Mouse (Mus musculus) gastrocnemius, postnatal 36 days (tissue): ENCODE data around the gene Mrpl53. TPM values are rescaled to one million over a fixed set of nuclear protein-coding genes. Genes with fewer than 3 reads are reported as not detected.
A peak's percentile ranks its signal among the peaks of the same experiment; 100 is the strongest.

ENCODE experiments used
- DNase-seq, 2 experiments: peaks; one replicate each; pipeline ENCODE4 v3.0.0; 2022
- intact Hi-C: fragments of 180-260 bp; cut with DNase I; formaldehyde crosslinking; loops from one replicate; pipeline ENCODE4 v1.15.1; 2025
- total RNA-seq, 2 experiments: library from RNA; stranded (reverse); gene quantifications; 2 replicates each; pipeline ENCODE4 v1.2.3; 2021

Gene Mrpl53
- total RNA-seq, 2 experiments from 2014 or later, result 91.0 to 103 TPM

DNA sequence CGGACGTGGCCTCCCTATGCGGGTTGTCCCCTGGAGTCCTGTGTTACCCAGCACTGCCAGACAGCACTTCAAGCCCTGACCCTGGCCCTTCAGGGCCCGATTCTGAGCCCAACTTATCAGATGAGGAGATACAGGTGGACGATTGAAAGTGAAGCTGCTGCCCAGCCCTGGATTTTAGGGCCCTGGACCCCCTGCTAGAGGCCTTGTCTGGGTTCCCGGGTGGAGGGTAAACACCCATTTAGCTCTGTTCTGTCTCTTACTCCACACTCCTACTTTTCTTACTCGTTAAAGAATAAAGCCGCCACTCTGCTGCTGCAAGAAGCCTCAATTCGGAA lies 20.9 kb upstream of the Mrpl53 start:
- DNase-seq, result no peak
- intact Hi-C loops, result no loop called here

DNA sequence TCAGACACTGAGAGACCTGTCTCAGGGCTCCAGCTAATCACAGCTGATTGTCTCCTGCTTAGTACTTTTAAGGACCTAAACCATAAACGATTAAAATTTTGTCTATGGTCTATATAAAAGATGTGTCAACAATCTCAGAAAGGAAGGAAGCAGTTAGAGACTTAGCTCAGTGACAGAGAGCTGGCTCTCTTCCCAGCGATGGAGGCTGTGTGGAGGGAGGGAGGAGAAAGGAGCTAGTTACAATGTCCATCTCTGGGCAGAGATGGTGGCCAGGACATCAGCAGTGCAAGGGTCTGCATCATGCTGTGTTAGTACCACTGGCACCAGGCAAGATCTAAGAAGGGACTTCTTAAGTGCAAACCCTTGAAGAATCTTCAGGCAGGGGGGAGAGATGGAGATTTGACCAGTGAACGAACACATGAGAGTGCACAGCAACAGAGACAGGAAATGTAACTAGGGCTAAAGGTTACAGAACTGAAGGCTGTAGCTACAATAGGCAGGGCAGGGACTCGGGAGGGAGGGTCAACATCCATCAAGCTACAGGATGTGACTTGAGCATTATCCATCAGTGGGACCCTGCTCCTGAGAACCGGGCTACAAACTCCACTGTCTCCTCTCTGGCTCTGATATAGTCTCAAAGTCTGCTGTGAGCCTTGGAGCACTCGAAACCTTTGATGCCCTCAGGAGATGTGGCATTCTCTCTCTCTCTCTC lies 16.3 kb upstream of the Mrpl53 start:
- no peak for DNase-seq
- intact Hi-C loops, result no loop called here

DNA sequence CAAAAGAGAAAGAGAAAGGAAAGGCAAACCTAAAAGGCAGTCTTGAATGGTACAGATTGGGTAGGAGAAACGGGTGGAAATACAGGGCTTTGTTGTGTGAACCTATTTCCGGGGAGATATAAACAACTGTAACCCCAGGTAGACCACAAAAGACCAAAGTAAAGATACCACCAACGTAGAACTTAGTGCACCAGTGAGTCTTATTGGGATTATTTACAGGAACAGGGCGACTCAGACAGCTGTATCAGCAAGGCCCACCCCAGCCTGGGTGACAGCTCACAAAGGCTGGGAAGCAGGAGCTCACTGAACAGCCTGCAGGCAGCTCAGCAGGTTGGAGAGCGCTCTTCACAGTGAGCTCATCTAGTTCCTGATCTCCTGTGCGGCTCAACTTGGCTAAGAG lies 12.9 kb upstream of the Mrpl53 start:
- DNase-seq, result no peak
- intact Hi-C loops, result no loop called here

DNA sequence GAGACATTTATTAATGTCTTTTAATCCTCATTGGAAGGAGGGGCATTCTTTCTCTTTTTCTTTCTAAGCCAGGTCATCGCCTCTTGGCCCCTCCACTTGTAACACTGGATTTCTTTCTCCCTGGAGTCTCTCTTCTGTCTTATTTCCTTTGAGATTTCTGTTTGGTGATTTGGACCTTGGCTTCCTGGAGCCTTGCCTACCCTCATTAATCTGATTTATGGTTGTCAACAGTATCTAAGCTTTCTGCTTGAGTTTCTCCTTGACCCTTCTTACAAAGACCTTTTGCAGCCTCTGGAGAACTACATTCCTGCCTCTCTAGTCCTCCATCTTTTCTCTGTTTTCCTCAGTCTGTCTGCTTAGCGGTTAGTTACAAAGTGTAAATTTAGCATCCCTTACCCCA lies 10.4 kb upstream of the Mrpl53 start:
- intact Hi-C loops, result no loop called here
- no peak for DNase-seq

DNA sequence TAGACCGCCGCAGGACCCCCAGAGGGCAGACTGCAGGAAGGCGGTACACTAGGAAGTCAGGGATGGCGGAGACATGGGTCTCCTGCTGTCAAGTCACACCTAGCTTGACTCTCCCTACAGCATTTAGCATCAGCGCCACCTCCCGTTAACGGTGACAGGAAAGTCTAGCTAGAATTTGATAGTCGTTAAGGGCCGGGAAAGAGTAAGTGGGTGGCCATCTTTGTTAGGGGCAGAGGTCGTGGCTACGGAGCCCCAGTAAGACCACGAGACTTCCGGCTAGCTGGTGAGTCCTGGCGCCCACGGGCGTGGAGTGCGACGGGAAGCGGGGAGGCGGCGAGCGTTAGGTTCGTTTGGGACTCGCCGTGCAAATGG lies 7.5 kb upstream of the Mrpl53 start, which contains the start of the genes Ccdc142 and Gm42688:
Ccdc142 (plus strand) TSS at position 286 of the 372 bp plus-strand sequence.
Gm42688 (plus strand) TSS at position 302 of the 372 bp plus-strand sequence.
- peak; percentile 81 to 83 for DNase-seq
- intact Hi-C loops, result loop anchor here (2.0 kb wide), 1 partner anchor 105 kb away; no protein-coding TSS in a partner anchor

DNA sequence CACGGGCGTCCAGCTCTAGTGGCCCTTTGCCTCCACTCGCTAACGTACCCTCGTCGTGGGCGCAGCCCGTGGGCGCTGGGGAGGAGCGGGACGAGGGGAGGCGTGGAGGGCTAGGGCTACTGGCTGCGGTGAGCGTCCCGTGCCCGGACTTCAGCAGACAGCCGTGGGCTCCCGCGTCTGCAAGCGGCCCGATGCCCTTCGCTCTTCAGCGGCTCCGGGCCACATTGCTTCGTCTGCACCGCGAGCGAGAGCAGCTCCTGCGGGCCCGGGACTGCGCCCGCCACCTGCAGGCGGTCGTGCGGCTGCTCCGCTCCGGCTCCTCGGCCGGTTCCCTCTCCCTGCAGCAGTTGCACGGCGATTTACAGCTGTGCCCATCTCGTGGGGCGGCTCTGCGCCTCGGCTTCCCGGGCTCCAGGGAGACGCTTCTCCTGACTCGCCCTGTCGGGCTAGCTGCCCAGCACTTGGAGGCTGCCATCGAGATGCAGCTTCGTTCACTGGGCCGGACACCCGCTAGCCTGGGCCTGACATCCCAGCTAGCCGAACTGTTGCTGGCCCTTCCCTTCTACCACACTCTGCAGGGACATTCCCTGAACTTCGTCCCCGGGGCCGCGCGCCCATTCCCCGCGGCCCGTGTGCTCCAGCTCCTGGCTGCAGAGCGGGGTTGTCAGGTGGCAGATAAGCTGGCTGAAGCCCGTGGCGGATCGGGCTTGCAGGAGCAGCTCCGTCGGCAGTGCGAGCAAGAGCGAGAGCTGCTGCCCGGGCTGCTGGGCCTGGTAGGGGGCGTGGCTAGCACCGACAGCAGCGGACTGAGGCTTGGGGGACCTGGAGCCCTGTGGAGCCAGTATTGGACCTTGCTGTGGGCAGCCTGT lies 6.9 kb upstream of the Mrpl53 start:
- intact Hi-C loops, result loop anchor here (2.0 kb wide), 1 partner anchor 105 kb away; no protein-coding TSS in a partner anchor
- DNase-seq, result peak; percentile 38 to 57

DNA sequence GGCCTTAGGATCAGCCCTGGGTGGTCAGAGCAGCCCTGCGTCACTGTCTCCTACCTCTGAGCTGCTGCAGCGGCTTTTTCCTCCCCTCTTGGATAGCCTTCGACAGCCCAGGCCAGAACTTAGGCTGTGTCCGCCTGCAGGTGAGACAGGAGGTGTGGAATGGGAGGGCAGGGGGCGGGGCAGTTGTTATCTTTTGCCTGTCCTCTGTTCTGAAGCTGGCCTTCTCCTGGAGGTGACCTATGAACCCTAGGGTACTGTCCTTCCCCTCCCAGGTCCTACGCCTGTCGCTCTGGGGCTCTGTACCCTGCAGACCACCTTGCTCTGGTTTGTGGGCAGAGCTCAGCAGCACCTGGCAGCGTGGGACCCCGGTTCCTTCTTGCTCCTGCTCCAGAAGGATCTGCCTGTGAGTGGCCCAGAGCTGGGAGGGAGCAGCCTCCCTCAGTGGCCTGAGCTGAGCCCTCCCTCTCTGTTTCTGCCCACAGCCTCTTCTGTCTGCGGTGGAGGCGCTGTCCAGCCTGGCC lies 5.7 kb upstream of the Mrpl53 start:
- intact Hi-C loops, result no loop called here
- no peak for DNase-seq

DNA sequence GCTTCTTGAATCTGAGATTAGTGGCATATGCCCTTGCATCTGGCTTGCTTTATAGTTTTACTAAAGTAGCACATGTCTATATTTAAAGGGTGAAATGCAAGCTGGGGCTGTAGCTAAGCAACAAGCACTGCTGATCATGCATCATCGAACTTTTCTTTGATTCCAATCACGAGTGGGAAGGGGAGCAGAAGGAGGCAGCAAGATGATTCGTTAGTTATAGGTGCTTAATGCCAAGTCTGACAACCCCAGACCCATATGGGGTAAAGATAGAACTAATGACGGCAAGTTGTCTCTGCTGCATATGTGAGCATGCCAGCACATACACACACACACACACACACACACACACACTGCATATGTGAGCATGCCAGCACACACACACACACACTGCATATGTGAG lies 4.7 kb upstream of the Mrpl53 start:
- DNase-seq, result no peak
- intact Hi-C loops, result no loop called here

DNA sequence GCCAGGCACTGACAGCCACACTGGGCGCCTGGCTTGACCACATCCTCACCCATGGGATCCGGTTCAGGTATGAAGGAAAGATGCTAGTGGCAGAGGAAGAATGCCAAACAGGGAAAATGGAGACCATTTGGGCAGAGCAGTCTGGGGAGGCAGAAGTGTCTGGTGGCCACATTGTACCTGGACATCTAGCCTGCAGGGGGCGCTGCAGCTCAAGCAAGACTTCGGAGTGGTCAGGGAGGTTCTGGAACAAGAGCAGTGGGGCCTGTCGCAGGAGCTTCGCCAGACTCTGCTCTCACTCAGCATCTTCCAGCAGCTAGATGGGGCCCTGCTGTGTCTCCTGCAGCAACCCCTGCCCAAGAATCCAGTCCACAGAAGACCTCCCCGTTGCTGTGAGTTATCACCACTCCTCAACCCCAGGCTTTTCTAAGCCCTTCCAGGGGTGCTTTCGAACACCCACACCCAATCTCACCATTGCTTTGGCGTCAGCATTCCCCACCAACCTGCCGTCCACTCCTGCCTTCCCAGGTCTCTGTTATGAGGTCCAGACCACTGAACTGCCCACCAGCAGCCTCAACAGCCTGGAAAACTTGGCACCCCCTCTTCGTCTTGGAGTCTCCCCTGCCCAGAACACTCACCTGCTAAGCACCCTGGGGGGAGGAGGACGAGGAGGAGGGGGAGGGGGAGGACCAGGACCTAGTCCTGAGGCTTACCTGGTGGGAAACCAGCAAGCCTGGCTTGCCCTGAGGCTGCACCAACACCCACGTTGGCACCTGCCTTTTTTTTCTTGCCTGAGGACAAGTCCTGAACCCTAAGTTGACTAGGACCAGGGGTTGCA lies 1.1 kb upstream of the Mrpl53 start:
- intact Hi-C loops, result no loop called here
- DNase-seq, result peak; percentile 70 to 72

DNA sequence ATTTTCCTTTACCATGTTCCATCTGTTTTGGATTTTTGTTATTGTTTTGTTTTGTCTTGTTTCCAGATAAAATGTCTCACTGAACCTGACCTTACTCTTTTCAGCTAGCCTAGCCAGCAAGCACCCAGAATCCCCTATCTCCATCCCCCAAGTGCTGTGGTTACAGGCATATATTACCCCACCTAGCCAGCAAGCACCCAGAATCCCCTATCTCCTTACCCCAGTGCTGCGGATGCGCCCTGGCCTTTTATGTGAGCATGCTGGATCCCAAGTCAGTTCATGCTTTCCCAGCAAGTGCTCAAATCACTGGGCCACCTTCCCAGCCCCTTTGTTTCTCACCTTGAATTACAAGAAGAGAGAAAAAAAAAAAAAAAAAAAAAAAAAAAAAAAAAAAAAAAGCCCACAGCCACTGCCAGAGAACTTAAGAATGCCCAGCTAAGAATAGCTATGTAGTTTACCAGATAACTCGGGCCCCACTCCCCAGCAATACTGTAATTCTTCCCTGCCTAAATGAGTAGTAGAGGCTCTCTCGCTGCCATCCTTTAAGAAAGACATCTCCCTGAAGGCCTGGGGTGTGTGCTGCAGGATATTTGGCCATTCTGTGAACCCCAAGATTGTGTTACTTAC lies 2.8 kb downstream of the Mrpl53 start:
- intact Hi-C loops, result no loop called here
- no peak for DNase-seq

DNA sequence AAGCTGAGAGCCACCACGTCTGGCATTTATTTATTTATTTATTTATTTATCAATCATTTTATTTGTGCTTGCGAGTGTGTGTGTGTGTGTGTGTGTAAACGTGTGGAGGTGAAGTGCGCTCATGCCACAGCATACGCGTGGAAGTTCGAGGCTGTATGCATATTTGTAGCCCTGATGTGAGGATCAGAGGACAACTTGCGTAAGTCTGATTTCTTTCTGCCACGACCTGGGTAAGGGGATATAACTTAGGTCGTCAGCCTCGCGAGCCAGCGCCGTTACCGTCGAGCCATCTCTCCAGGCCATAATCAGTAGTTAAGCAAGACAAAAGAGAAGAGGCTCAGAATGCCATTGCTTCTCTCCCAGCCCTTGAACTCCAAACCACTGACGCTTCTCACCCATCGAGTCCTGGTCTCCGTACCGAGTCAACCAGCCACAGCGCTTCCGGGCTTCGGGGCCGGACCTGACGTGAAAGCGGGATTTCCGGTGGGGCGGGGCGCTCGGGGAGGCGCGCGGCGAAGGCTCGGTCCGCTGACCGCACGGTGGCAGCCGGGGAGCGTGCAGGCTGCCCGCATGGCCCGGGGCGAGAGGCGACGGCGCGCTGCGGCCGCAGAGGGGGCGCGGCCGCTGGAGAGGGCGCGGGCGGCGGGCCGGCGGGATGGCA lies 6.3 kb downstream of the Mrpl53 start, which contains the start of gene Mogs:
Mogs (plus strand) TSS at position 486 of the 661 bp plus-strand sequence.
- DNase-seq, result peak; percentile 87 to 92
- intact Hi-C loops, result loop anchor here (2.0 kb wide), 1 partner anchor 46 kb away; no protein-coding TSS in a partner anchor

DNA sequence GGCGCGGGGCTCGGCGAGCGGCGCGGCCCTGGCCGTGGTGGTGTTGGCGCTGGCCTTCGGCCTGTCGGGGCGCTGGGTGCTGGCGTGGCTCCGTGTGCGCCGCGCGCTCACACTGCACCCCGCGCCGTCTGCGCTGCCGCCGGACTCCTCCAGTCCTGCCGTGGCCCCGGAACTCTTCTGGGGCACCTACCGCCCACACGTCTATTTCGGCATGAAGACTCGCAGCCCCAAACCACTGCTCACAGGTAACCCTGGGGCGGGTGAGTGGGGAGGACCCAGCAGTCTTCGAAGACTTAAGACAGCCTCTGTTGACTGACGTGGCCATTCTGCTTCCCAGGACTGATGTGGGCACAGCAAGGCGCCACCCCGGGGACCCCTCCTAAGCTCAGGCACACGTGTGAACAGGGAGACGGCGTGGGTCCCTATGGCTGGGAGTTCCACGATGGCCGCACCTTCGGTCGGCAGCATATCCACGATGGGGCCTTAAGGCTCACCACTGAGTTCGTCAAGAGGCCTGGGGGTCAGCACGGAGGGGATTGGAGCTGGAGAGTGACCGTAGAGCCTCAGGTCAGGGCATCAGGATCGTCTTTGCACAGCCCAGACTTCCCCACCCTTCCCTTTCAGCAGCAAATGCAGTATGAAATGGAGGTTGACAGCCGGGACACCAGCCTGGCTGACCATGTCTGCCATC lies 7.0 kb downstream of the Mrpl53 start:
- intact Hi-C loops, result loop anchor here (2.0 kb wide), 1 partner anchor 45 kb away; no protein-coding TSS in a partner anchor
- no peak for DNase-seq

DNA sequence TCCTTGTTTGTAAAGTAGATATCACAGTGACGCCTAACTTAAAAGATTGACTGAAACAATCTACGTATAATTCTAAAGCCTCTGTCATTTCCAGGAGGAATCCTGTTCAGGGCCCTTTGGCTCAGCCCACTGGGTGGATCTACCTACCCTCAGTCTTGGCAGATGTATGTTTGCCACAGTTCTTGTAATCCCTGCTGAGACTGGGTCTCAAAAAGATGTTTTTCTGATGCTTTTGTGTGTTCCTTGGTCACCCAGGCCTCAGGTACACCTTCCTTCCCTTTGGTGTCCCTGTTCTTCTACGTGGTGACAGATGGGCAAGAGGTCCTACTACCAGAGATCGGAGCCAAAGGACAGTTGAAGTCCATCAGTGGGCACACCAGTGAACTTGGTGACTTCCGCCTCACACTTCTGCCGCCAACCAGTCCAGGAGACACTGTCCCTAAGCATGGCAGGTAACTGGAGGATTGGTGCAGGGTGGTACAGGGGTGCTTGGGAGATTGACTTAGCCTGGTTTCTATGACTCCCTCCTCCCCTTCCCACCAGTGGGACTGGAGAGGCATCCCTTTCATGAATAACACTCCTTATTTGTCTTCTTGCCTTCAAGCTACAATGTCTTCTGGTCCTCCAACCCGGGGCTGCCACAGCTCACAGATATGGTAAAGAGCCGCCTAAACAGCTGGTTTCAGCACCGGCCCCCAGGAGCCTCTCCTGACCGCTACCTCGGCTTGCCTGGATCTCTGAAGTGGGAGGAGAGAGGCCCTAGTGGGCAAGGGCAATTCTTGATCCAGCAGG lies 7.7 kb downstream of the Mrpl53 start:
- intact Hi-C loops, result no loop called here

DNA sequence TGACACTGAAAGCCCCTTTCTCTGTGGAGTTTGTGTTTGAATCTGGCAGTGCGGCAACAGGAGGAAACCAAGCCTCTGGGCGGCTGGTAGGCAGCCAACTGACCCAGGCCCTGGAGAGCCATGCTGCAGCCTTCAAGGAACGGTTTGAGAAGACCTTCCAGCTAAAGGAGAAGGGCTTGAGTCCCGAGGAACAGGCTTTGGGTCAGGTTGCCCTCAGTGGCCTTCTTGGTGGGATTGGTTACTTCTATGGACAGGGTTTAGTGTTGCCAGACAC lies 8.3 kb downstream of the Mrpl53 start:
- intact Hi-C loops, result no loop called here
- no peak for DNase-seq

More for the DNA sequence above, 7.7 kb downstream of the Mrpl53 start:
- no peak for DNase-seq

DNA sequence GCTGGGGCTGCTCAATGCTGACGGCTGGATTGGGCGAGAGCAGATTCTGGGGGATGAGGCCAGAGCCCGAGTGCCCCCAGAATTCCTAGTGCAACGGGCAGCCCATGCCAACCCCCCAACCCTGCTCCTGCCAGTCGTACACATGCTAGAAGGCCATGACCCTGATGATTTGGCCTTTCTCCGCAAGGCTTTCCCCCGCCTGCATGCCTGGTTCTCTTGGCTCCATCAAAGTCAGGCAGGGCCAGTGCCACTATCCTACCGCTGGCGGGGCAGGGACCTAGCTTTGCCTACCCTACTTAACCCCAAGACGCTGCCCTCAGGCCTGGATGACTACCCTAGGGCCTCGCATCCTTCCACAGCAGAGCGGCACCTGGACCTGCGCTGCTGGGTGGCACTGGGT lies 8.8 kb downstream of the Mrpl53 start:
- intact Hi-C loops, result no loop called here
- no peak for DNase-seq

DNA sequence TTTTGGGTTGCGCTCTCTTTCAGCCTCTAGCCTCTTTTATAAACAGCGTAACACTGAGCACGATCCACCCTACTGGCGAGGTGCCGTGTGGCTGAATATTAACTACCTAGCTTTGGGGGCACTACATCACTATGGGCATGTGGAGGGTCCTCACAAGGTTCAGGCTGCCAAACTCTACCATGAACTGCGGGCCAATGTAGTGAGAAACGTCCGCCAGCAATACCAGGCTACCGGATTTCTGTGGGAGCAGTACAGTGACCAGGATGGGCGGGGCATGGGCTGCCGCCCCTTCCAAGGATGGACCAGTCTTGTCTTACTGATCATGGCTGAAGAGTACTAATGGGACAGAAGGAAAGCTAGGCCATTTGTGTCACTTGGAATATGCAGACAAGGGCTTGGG lies 9.5 kb downstream of the Mrpl53 start:
- intact Hi-C loops, result no loop called here
- DNase-seq, result no peak

DNA sequence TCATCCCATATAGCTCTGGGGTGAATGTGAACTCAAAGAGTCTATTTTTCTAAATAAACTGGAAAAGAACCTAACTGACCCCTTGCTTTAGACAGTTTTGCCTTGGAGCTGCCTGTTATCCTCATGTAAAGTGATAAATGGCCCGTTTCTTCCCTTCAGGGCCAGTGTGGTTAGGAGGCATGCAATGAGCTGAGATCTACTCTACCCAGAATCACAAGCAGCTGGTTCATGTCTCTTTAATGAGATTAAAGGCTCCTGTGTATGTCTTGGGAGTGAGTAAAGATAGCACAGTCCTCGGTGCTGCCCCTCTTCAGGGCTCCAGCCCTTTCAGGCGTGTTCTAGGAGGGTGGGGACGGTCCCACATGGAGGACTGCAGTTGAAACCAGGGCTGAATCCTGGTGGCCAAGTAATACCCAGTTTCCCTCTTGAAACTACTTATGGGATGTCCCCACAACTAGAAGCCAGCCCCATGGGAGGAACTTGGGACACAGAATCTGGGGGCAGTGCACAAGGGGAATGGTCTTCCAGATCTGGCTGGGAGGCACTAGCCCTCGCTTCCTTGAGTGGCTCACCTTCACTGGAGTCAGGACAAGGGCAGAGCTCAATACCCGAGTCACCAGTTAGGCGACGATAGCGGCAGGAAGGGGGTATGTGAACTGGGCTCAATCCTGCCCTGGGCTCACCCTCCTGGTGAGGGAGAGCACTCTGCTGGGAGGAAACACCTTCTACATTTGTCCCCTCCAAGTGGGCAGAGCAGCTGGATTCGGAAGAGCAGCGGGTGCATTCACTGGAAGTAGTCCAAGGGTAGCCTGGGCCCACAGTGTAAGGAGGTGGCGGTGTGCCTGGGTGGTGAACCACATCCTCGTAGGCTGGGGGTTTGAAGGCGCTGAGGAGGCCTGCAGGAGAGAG lies 10.2 kb downstream of the Mrpl53 start:
- DNase-seq, result no peak
- intact Hi-C loops, result no loop called here
